Mouse (Mus musculus): Measurements from ENCODE around the gene Cfap61. TPM values are rescaled to one million over a fixed set of nuclear protein-coding genes. Genes with fewer than 3 reads are reported as not detected.

Cfap61 gene
- not detected for total RNA-seq (2023)

DNA sequence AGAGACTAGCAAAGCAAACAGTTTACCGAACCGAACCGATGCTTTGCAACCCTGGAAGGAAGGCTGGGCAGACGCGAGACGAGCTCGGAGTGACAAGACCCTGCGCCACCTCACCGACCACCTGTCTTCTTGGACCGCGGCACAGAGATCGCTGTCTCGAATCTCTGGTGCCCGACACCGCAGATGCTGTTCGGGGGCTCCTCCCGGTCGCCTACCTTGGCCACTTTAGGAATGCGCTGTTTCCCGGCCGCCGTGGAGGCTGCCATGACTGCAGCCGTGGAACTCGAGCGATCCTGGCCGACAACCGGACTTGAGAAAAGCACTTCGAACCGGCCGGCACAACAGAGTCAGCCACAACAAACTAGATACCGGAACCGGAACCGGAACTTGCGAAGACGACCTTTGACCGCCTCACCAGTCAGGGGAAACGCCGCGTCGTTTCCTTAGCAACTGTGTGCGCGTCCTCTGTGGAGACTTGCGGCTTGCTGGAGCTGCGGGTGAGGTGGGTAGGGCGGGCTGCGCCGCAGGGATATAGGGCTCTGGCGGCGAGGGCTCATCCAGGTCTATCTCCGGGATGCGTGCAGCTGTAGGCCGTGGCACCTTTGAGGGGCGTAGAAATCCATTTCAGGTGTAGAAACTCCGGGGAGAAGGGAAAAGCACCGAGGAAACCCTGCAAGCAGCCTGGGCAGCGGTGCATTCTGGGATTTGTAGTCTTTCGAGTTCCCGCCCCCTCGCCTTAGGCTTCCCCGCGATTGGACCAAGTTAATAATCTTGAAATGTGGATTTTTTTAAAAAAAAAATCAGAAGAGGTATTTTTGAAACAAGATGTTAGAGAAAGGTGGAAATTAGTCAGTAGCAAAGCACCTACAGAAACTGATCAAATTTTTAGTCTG, at the start of gene Cfap61, which contains the start of gene Crnkl1:
Gene Cfap61, plus strand, starts transcription at position 446 of the 893 bp plus-strand sequence.
Gene Crnkl1, minus strand, starts transcription at position 676 of the 893 bp plus-strand sequence.

GRCm38 (mm10) chr2:145901861-145902260, 32.7 kb upstream of the Cfap61 start, which contains the start of gene Naa20:
TSS of gene Naa20 (plus strand) at chr2:145902099.

GRCm38 (mm10) chr2:146221076-146221928, 286.7 kb downstream of the Cfap61 start, which contains the start of gene Insm1:
TSS of gene Insm1 (plus strand) at chr2:146221921.

Other genes starting within 250 kb of the Cfap61 start
- gene Naa20, start 32.7 kb upstream of the Cfap61 start, total RNA-seq (2023): 10 to 100 TPM; 31.3 to 32.3 TPM
- 10 to 100 TPM; 46.3 to 49.0 TPM for gene Crnkl1, start 230 bp downstream of the Cfap61 start, total RNA-seq (2023)

Measured in B cell, adult 67 days (primary cell).